23 mouse cellular contexts compared by ENCODE assay signal in the genomic region with DNA sequence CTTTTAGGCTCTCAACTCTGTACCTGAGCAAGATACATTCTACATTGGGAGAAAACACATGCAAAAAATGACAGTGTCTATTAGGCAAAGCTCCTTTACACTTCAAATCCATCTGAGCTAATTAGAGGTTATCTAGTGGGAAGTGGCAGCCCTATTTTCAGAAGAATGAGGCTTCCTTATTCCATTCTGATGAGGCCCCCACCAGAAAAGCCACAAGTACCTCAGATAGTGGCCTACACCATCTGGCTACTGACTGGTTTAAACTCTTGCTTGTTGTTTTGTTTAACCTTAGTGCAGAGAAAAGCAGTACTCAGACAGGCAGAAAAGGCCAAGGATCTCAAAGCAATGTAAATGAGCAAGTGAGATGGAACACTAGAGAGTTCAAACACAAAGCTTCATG.
"Had no signal": no experiment of that assay in that cellular context is flagged by ENCODE, and none has a peak within 500 bp of the region (broad histone marks: within the 10 kb centered on the region; RNA-seq: fewer than 3 reads in every experiment).

No protein-coding gene starts in this region.

- DNase-seq: kidney, adult 11 months; kidney, adult 8-10 months; kidney, postnatal 10 days; kidney, postnatal 36 days; liver; liver, embryonic 13.5 days; lung, embryonic 14.5 days; right cerebral cortex, adult 18-20 months; right cerebral cortex, postnatal 14 days; right cerebral cortex, postnatal 4 days; thymus, adult 2 months; thymus, postnatal 14 days; thymus, postnatal 4 days had no signal

- H3K27me3 ChIP-seq: kidney, embryonic 15.5 days; limb, embryonic 13.5 days; liver, embryonic 13.5 days; midbrain, embryonic 13.5 days; neural tube, embryonic 13.5 days had no signal

- H3K27ac ChIP-seq: kidney, embryonic 15.5 days; limb, embryonic 10.5 days; limb, embryonic 13.5 days; liver, embryonic 13.5 days; midbrain, embryonic 10.5 days; midbrain, embryonic 13.5 days; neural tube, embryonic 13.5 days; stomach, postnatal 0 days had no signal

- H3K4me3 ChIP-seq: kidney, embryonic 15.5 days; limb, embryonic 10.5 days; limb, embryonic 13.5 days; liver, embryonic 13.5 days; midbrain, embryonic 10.5 days; midbrain, embryonic 13.5 days; myocyte; neural tube, embryonic 13.5 days had no signal

- H3K4me1 ChIP-seq: limb, embryonic 10.5 days; limb, embryonic 13.5 days; midbrain, embryonic 13.5 days; neural tube, embryonic 13.5 days had no signal

- H3K9me3 ChIP-seq: kidney, embryonic 15.5 days; limb, embryonic 10.5 days; limb, embryonic 13.5 days; liver, embryonic 13.5 days; midbrain, embryonic 10.5 days; midbrain, embryonic 13.5 days; neural tube, embryonic 13.5 days had no signal

- ATAC-seq: lung, postnatal 0 days; midbrain, embryonic 13.5 days; midbrain, embryonic 16.5 days had no signal

- H3K36me3 ChIP-seq: liver, embryonic 13.5 days had no signal

- H3K9ac ChIP-seq: kidney, embryonic 15.5 days; limb, embryonic 13.5 days; liver, embryonic 13.5 days; lung, embryonic 14.5 days; midbrain, embryonic 13.5 days; neural tube, embryonic 13.5 days had no signal
